Mouse (Mus musculus): ENCODE results near the gene Tspan13.

- TF ChIP-seq POLR2A (IDR thresholded peaks at IDR 0.05; ENCODE audit: low read depth, low read length) = no peak
- TF ChIP-seq CTCF (conservative IDR thresholded peaks at IDR 0.05; ENCODE audit: insufficient read depth, insufficient read length, low read depth, low read length) = no peak
Observed at GRCm38 (mm10) chr12:36004714-36005113, 37.6 kb downstream of the Tspan13 start.
